In genomic region chr1:87813155-87813554, GRCm38 (mm10) we compare ENCODE assay signal across 16 mouse cellular contexts. TPM values are rescaled to one million over a fixed set of nuclear protein-coding genes. Genes with fewer than 3 reads are reported as not detected.
A peak's percentile ranks its signal among the peaks of the same experiment; 100 is the strongest.
DNase-seq lines count a peak whose midpoint lies in the region; ATAC-seq lines count a peak whose summit lies in the region.
"Had no signal": no experiment of that assay in that cellular context is flagged by ENCODE, and none has a peak within 500 bp of the region (broad histone marks: within the 10 kb centered on the region; RNA-seq: fewer than 3 reads in every experiment).

No protein-coding gene starts in this region.

- ATAC-seq in forebrain, embryonic 14.5 days = no peak
- no peak for ATAC-seq in forebrain, embryonic 16.5 days
- ATAC-seq: forebrain, embryonic 13.5 days had no signal

- no peaks in the 10 kb centered on the region for H3K4me1 ChIP-seq in forebrain, embryonic 14.5 days (ENCODE audit: control insufficient read depth, insufficient read depth, low read length)
- 0 out of 2 replicates have a peak, but pooled peaks cover 4% of the 10 kb centered on the region for H3K4me1 ChIP-seq in forebrain, embryonic 16.5 days (replicated peaks; ENCODE audit: control insufficient read depth, insufficient read depth, low read length)
- peaks cover 9% of the 10 kb centered on the region for H3K4me1 ChIP-seq in brown adipose tissue, adult 24 weeks (ENCODE audit: control insufficient read depth, insufficient read depth, insufficient read length, low read length)
- H3K4me1 ChIP-seq: forebrain, embryonic 13.5 days had no signal

- H3K4me2 ChIP-seq in forebrain, embryonic 14.5 days (ENCODE audit: low read length) = no peak overlapping the region
- no peak overlapping the region for H3K4me2 ChIP-seq in forebrain, embryonic 16.5 days (ENCODE audit: low read length)
- H3K4me2 ChIP-seq: embryonic facial prominence, embryonic 15.5 days; forebrain, embryonic 13.5 days; hindbrain, embryonic 15.5 days had no signal

- H3K36me3 ChIP-seq in forebrain, embryonic 14.5 days (ENCODE audit: control insufficient read depth, insufficient read depth, low read length) = no peaks in the 10 kb centered on the region
- peaks cover 2% of the 10 kb centered on the region; the same call in 1 of the 2 replicates for H3K36me3 ChIP-seq in forebrain, embryonic 16.5 days (ENCODE audit: control insufficient read depth, insufficient read depth)
- H3K36me3 ChIP-seq: embryonic facial prominence, embryonic 15.5 days; hindbrain, embryonic 15.5 days had no signal

- DNase-seq in forebrain, embryonic 14.5 days (ENCODE audit: low spot score) = peak; percentile 6
- DNase-seq in layer of hippocampus, adult 8-10 months (ENCODE audit: low spot score in 2 of 2) = peak; percentile 71 to 76
- peak; percentile 75 to 86 for DNase-seq in left cerebral cortex, postnatal 25 days (ENCODE audit: low spot score in 2 of 2)
- no peak for DNase-seq in gastrocnemius, adult 8-10 months (ENCODE audit: low spot score in 2 of 2)
- DNase-seq in lung, postnatal 4 days = no peak
- DNase-seq in embryo, embryonic 11 days = no peak
- DNase-seq: adrenal gland, postnatal 25 days; liver; lung, adult 2 months; thymus, postnatal 4 days had no signal

- WGBS in forebrain, embryonic 14.5 days = 77% methylated on average over 6 of the region's 6 CpGs
- WGBS in forebrain, embryonic 16.5 days = 67% methylated on average over 6 of the region's 6 CpGs

- no peak overlapping the region for H3K4me3 ChIP-seq in forebrain, embryonic 14.5 days (ENCODE audit: low read depth, low read length)
- H3K4me3 ChIP-seq in forebrain, embryonic 16.5 days (replicated peaks; ENCODE audit: low read length) = no peak overlapping the region
- no peak overlapping the region for H3K4me3 ChIP-seq in brown adipose tissue, adult 24 weeks (ENCODE audit: insufficient read depth, low read depth, low read length)
- H3K4me3 ChIP-seq: embryonic facial prominence, embryonic 15.5 days; forebrain, embryonic 13.5 days; hindbrain, embryonic 15.5 days; myocyte had no signal

- intact Hi-C loops in left cerebral cortex, postnatal 25 days (cut with DNase I) = no loop called here

- no peak overlapping the region for H3K9ac ChIP-seq in forebrain, embryonic 14.5 days (ENCODE audit: low read length)
- no peak overlapping the region for H3K9ac ChIP-seq in forebrain, embryonic 16.5 days (replicated peaks; ENCODE audit: low read depth, low read length)
- H3K9ac ChIP-seq: embryonic facial prominence, embryonic 15.5 days; forebrain, embryonic 13.5 days; hindbrain, embryonic 15.5 days had no signal

- no peaks in the 10 kb centered on the region for H3K9me3 ChIP-seq in forebrain, embryonic 14.5 days (replicated peaks; ENCODE audit: control insufficient read depth, low read length)
- no peaks in the 10 kb centered on the region for H3K9me3 ChIP-seq in forebrain, embryonic 16.5 days (ENCODE audit: control insufficient read depth, low read length)
- H3K9me3 ChIP-seq: embryonic facial prominence, embryonic 15.5 days; forebrain, embryonic 13.5 days; hindbrain, embryonic 15.5 days had no signal

- H3K27me3 ChIP-seq in forebrain, embryonic 14.5 days (replicated peaks; ENCODE audit: control insufficient read depth, insufficient read depth, low read length) = no peaks in the 10 kb centered on the region
- no peaks in the 10 kb centered on the region for H3K27me3 ChIP-seq in forebrain, embryonic 16.5 days (replicated peaks; ENCODE audit: control insufficient read depth, insufficient read depth, low read length)
- H3K27me3 ChIP-seq: embryonic facial prominence, embryonic 15.5 days; forebrain, embryonic 13.5 days; hindbrain, embryonic 15.5 days had no signal

- no peak overlapping the region for H3K27ac ChIP-seq in forebrain, embryonic 14.5 days (ENCODE audit: low read depth, low read length)
- no peak overlapping the region for H3K27ac ChIP-seq in forebrain, embryonic 16.5 days (ENCODE audit: low read length)
- H3K27ac ChIP-seq in brown adipose tissue, adult 24 weeks (replicated peaks; ENCODE audit: low read depth, low read length) = peak overlapping the region; percentile 75
- H3K27ac ChIP-seq: embryonic facial prominence, embryonic 15.5 days; forebrain, embryonic 13.5 days; hindbrain, embryonic 15.5 days had no signal

RNA-seq across cellular contexts. Expression of gene Sag, which starts 9.7 kb away (rescaled TPM):
- polyA plus RNA-seq in forebrain, embryonic 14.5 days (2014; fragmentation: Nextera tagmentation; extraction: Ambion mirVana) = 1.0 and 1.1 TPM in 2 replicates
- polyA plus RNA-seq in forebrain, embryonic 16.5 days (2015; fragmentation: Nextera tagmentation; extraction: Ambion mirVana) = 1.4 and 1.9 TPM in 2 replicates
- polyA plus RNA-seq in brown adipose tissue, adult 24 weeks (2012; ENCODE audit: insufficient read depth, insufficient read length, missing spikeins) = 0.59 and 1.4 TPM in 2 replicates
- 1 to 10 TPM; 1.9 to 4.0 (median 2.6) TPM for total RNA-seq in layer of hippocampus, adult 8-10 months (2022)
- 1 to 10 TPM; 3.1 to 3.4 TPM for total RNA-seq in left cerebral cortex, postnatal 25 days (2021)
- total RNA-seq in gastrocnemius, adult 8-10 months (2022) = under 1 TPM in 1 of 4 experiments, not detected in 3; 0.16 TPM

RNA-seq across cellular contexts. Expression of gene Dgkd, which starts 39.9 kb away (rescaled TPM):
- polyA plus RNA-seq in forebrain, embryonic 14.5 days (2014; fragmentation: Nextera tagmentation; extraction: Ambion mirVana) = 31.7 and 49.8 TPM in 2 replicates
- polyA plus RNA-seq in forebrain, embryonic 16.5 days (2015; fragmentation: Nextera tagmentation; extraction: Ambion mirVana) = 57.7 TPM in 2 replicates
- 59.1 and 61.6 TPM in 2 replicates for polyA plus RNA-seq in brown adipose tissue, adult 24 weeks (2012; ENCODE audit: insufficient read depth, insufficient read length, missing spikeins)
- total RNA-seq in layer of hippocampus, adult 8-10 months (2022) = 100 to 1,000 TPM; 102 to 113 (median 110) TPM
- 100 to 1,000 TPM; 106 to 107 TPM for total RNA-seq in left cerebral cortex, postnatal 25 days (2021)
- total RNA-seq in gastrocnemius, adult 8-10 months (2022) = 10 to 100 TPM; 23.4 to 30.2 (median 28.0) TPM

RNA-seq across cellular contexts. Expression of gene Atg16l1, which starts 57.5 kb away (rescaled TPM):
- polyA plus RNA-seq in forebrain, embryonic 14.5 days (2014; fragmentation: Nextera tagmentation; extraction: Ambion mirVana) = 50.0 and 60.3 TPM in 2 replicates
- polyA plus RNA-seq in forebrain, embryonic 16.5 days (2015; fragmentation: Nextera tagmentation; extraction: Ambion mirVana) = 74.5 and 76.3 TPM in 2 replicates
- 17.4 and 18.2 TPM in 2 replicates for polyA plus RNA-seq in brown adipose tissue, adult 24 weeks (2012; ENCODE audit: insufficient read depth, insufficient read length, missing spikeins)
- total RNA-seq in layer of hippocampus, adult 8-10 months (2022) = 10 to 100 TPM; 62.3 to 87.6 (median 69.5) TPM
- total RNA-seq in left cerebral cortex, postnatal 25 days (2021) = 10 to 100 TPM; 61.7 to 65.2 TPM
- 10 to 100 TPM; 14.4 to 18.5 (median 16.4) TPM for total RNA-seq in gastrocnemius, adult 8-10 months (2022)

Comparison
In these comparisons a context has a peak if more than half of its experiments do, and no peak if none do; other contexts are left out.
1. DNase-seq: peak in forebrain, embryonic 14.5 days (single experiment), layer of hippocampus, adult 8-10 months (2 of 2) and left cerebral cortex, postnatal 25 days (2 of 2); none in gastrocnemius, adult 8-10 months (0 of 2), lung, postnatal 4 days (0 of 2) and embryo, embryonic 11 days (single experiment).